Mouse (Mus musculus) liver, postnatal 0 days (tissue): ENCODE results near the gene Flnb.

Experiments
- CTCF ChIP-seq: sonication (generic); IDR thresholded peaks from 2 replicates; pipeline ENCODE4 v1.5.1; 2016; ENCODE audit warnings: antibody characterized with exemption, low read depth
- EP300 ChIP-seq: IDR thresholded peaks from 2 replicates; pipeline ENCODE4 v1.6.1; 2016; ENCODE audit warnings: antibody characterized with exemption, low read depth, mild to moderate bottlenecking

DNA sequence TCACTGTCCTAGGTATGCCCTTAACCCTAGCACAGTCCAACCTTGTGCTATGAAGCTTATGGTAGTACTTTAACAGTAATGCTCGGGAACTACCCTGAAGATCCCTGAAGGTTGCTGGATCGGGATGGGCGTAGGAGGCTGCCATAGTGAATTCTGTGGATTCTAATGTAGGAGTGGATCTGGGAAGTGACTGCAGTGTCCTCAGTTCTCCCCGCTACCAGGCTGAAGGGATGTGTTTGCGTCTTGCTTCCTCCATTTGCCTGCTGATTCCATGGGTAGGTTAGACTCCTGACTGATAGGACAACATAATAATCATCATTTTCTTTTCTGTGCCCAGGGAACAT is 14.7 kb downstream of the Flnb start:
- TF ChIP-seq CTCF (no peak), EP300 (no peak)
